Mouse (Mus musculus) ES-Bruce4 (cell line): ENCODE data around the gene Ckm.

Experiments
- CTCF ChIP-seq: IDR thresholded peaks from one replicate; pipeline ENCODE4 v1.8.1; 2011; ENCODE audit warnings: low read depth, low read length
- EP300 ChIP-seq: IDR thresholded peaks from 2 replicates; pipeline ENCODE4 v1.6.1; 2011; ENCODE audit warnings: low read depth, low read length; ENCODE audit not compliant: insufficient read depth
- POLR2A ChIP-seq: IDR thresholded peaks from one replicate; pipeline ENCODE4 v1.8.1; 2011; ENCODE audit warnings: low read length; ENCODE audit not compliant: insufficient read depth

GRCm38 (mm10) chr7:19458072-19458486, 53.5 kb downstream of the Ckm start:
- TF ChIP-seq CTCF (no peak), POLR2A (no peak), EP300 (no peak)
